Mouse (Mus musculus): ENCODE results near the gene 2810006K23Rik.

GRCm38 (mm10) chr5:124290216-124290615, 37.7 kb upstream of the 2810006K23Rik start:
- no peak for TF ChIP-seq CTCF (IDR thresholded peaks at IDR 0.05; ENCODE audit: extremely low read depth, insufficient read depth, low read length)
- TF ChIP-seq POLR2A (IDR thresholded peaks at IDR 0.05; ENCODE audit: extremely low read depth, insufficient read depth, low read length): no peak

Measured in cortical plate, adult 2 months (tissue).